Mouse (Mus musculus): ENCODE results near the gene Ttc33.

DNA sequence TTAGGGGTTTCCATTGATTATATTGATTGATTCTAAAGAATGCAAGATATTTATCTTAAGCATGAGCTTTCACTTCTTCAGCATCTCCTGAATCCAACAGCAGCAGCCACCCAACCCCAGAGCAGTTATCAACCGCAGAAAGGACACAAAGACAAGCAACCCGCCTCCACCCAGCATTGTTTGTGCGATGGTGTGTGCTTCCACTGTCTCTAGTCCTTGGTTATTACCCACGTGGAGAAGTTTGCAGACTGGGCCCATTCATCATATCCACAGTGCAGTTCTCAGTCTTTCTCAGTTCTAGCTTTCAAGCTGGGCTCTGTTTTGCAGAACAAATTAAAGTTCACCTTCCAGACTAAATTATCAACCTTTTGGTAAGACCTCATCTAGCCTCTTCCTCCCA lies 54.0 kb downstream of the Ttc33 start:
- TF ChIP-seq CTCF (IDR thresholded peaks at IDR 0.05; ENCODE audit: low read depth, low read length) = no peak
- no peak for TF ChIP-seq POLR2AphosphoS5 (IDR thresholded peaks at IDR 0.05; ENCODE audit: insufficient replicate concordance, low read depth, low read length)
- no peak for TF ChIP-seq TAL1 (conservative IDR thresholded peaks at IDR 0.05; ENCODE audit: low read depth, low read length)
